Mouse (Mus musculus): ENCODE data around the gene Pemt. TPM values are rescaled to one million over a fixed set of nuclear protein-coding genes. Genes with fewer than 3 reads are reported as not detected.

The Pemt gene
- polyA plus RNA-seq (2014; fragmentation: Nextera tagmentation; extraction: Ambion mirVana), result 11.6 and 16.3 TPM in 2 replicates

GRCm38 (mm10) chr11:60046058-60046735, at the start of gene Pemt:
Pemt (minus strand) TSS chr11:60046489.
- Histone ChIP-seq H3K4me2 (ENCODE audit: low read length) (peak within 1 kb of the TSS; percentile 78), H3K4me3 (ENCODE audit: control insufficient read depth in 1 of 2, insufficient read depth in 1 of 2, low read depth in 1 of 2, low read length in 2 of 2) (peak within 1 kb of the TSS; percentile 60 to 88), H3K36me3 (ENCODE audit: control insufficient read depth, insufficient read depth, low read length) (no peaks in the 10 kb centered on the region), H3K27me3 (ENCODE audit: control insufficient read depth, insufficient read depth, low read length) (no peaks in the 10 kb centered on the region), H3K9me3 (ENCODE audit: control insufficient read depth, low read length) (no peaks in the 10 kb centered on the region), H3K4me1 (ENCODE audit: control insufficient read depth in 2 of 2, insufficient read depth in 2 of 2, low read length in 2 of 2) (peaks cover 2 to 5% of the 10 kb centered on the region in 2 experiments; a peak in 1 of 4 replicates), H3K27ac (replicated peaks in 1 of 2; ENCODE audit: control insufficient read depth in 1 of 2, insufficient read depth in 1 of 2, low read depth in 2 of 2, low read length in 2 of 2) (peak within 1 kb of the TSS; percentile 89 to 96), H3K9ac (ENCODE audit: low read length) (peak within 1 kb of the TSS; percentile 70)
- under 1% methylated on average over 44 of the region's 44 CpGs for WGBS
- ATAC-seq (ENCODE audit: insufficient number of reproducible peaks, insufficient read depth, low FRiP score, low read depth), result peak; percentile 98

GRCm38 (mm10) chr11:60094909-60095810, 48.9 kb upstream of the Pemt start:
- no peak for ATAC-seq (ENCODE audit: insufficient number of reproducible peaks, insufficient read depth, low FRiP score, low read depth)
- H3K36me3 ChIP-seq (ENCODE audit: control insufficient read depth, insufficient read depth, low read length), result no peaks in the 10 kb centered on the region
- H3K4me2 ChIP-seq (ENCODE audit: low read length), result no peak overlapping the region
- H3K27ac ChIP-seq (replicated peaks in 1 of 2; ENCODE audit: control insufficient read depth in 1 of 2, insufficient read depth in 1 of 2, low read depth in 2 of 2, low read length in 2 of 2), result no peak overlapping the region
- peaks cover 38 to 54% of the 10 kb centered on the region in 2 experiments for H3K4me1 ChIP-seq (ENCODE audit: control insufficient read depth in 2 of 2, insufficient read depth in 2 of 2, low read length in 2 of 2)
- no peaks in the 10 kb centered on the region for H3K9me3 ChIP-seq (ENCODE audit: control insufficient read depth, low read length)
- no peak overlapping the region for H3K9ac ChIP-seq (ENCODE audit: low read length)
- no peaks in the 10 kb centered on the region for H3K27me3 ChIP-seq (ENCODE audit: control insufficient read depth, insufficient read depth, low read length)
- WGBS, result 48% methylated on average over 9 of the region's 9 CpGs
- no peak overlapping the region for H3K4me3 ChIP-seq (ENCODE audit: control insufficient read depth in 1 of 2, insufficient read depth in 1 of 2, low read depth in 1 of 2, low read length in 2 of 2)

- Histone ChIP-seq H3K4me1 (ENCODE audit: control insufficient read depth in 2 of 2, insufficient read depth in 2 of 2, low read length in 2 of 2) (peaks cover 33 to 47% of the 10 kb centered on the region in 2 experiments), H3K9ac (ENCODE audit: low read length) (no peak overlapping the region), H3K9me3 (ENCODE audit: control insufficient read depth, low read length) (no peaks in the 10 kb centered on the region), H3K4me2 (ENCODE audit: low read length) (no peak overlapping the region), H3K27ac (replicated peaks in 1 of 2; ENCODE audit: control insufficient read depth in 1 of 2, insufficient read depth in 1 of 2, low read depth in 2 of 2, low read length in 2 of 2) (no peak overlapping the region), H3K36me3 (ENCODE audit: control insufficient read depth, insufficient read depth, low read length) (no peaks in the 10 kb centered on the region), H3K4me3 (ENCODE audit: control insufficient read depth in 1 of 2, insufficient read depth in 1 of 2, low read depth in 1 of 2, low read length in 2 of 2) (no peak overlapping the region), H3K27me3 (ENCODE audit: control insufficient read depth, insufficient read depth, low read length) (no peaks in the 10 kb centered on the region)
- WGBS, result 44% methylated on average over 7 of the region's 7 CpGs
- ATAC-seq (ENCODE audit: insufficient number of reproducible peaks, insufficient read depth, low FRiP score, low read depth), result no peak
These were observed 47.8 kb upstream of the Pemt start for GRCm38 (mm10) chr11:60093984-60094587.

GRCm38 (mm10) chr11:60093227-60093626, 46.9 kb upstream of the Pemt start:
- H3K36me3 ChIP-seq (ENCODE audit: control insufficient read depth, insufficient read depth, low read length), result no peaks in the 10 kb centered on the region
- ATAC-seq (ENCODE audit: insufficient number of reproducible peaks, insufficient read depth, low FRiP score, low read depth), result no peak
- H3K4me2 ChIP-seq (ENCODE audit: low read length), result no peak overlapping the region
- no peak overlapping the region for H3K27ac ChIP-seq (replicated peaks in 1 of 2; ENCODE audit: control insufficient read depth in 1 of 2, insufficient read depth in 1 of 2, low read depth in 2 of 2, low read length in 2 of 2)
- no peak overlapping the region for H3K9ac ChIP-seq (ENCODE audit: low read length)
- no peaks in the 10 kb centered on the region for H3K27me3 ChIP-seq (ENCODE audit: control insufficient read depth, insufficient read depth, low read length)
- H3K4me3 ChIP-seq (ENCODE audit: control insufficient read depth in 1 of 2, insufficient read depth in 1 of 2, low read depth in 1 of 2, low read length in 2 of 2), result no peak overlapping the region
- H3K4me1 ChIP-seq (ENCODE audit: control insufficient read depth in 2 of 2, insufficient read depth in 2 of 2, low read length in 2 of 2), result peaks cover 33 to 47% of the 10 kb centered on the region in 2 experiments
- H3K9me3 ChIP-seq (ENCODE audit: control insufficient read depth, low read length), result no peaks in the 10 kb centered on the region

GRCm38 (mm10) chr11:60091422-60091761, 45.1 kb upstream of the Pemt start:
- no peak overlapping the region for H3K4me2 ChIP-seq (ENCODE audit: low read length)
- no peak overlapping the region for H3K9ac ChIP-seq (ENCODE audit: low read length)
- WGBS, result 77% methylated on average over 7 of the region's 7 CpGs
- peaks cover 33 to 47% of the 10 kb centered on the region in 2 experiments for H3K4me1 ChIP-seq (ENCODE audit: control insufficient read depth in 2 of 2, insufficient read depth in 2 of 2, low read length in 2 of 2)
- no peak overlapping the region for H3K4me3 ChIP-seq (ENCODE audit: control insufficient read depth in 1 of 2, insufficient read depth in 1 of 2, low read depth in 1 of 2, low read length in 2 of 2)
- no peaks in the 10 kb centered on the region for H3K9me3 ChIP-seq (ENCODE audit: control insufficient read depth, low read length)
- H3K36me3 ChIP-seq (ENCODE audit: control insufficient read depth, insufficient read depth, low read length), result no peaks in the 10 kb centered on the region
- no peak overlapping the region for H3K27ac ChIP-seq (replicated peaks in 1 of 2; ENCODE audit: control insufficient read depth in 1 of 2, insufficient read depth in 1 of 2, low read depth in 2 of 2, low read length in 2 of 2)
- no peaks in the 10 kb centered on the region for H3K27me3 ChIP-seq (ENCODE audit: control insufficient read depth, insufficient read depth, low read length)
- no peak for ATAC-seq (ENCODE audit: insufficient number of reproducible peaks, insufficient read depth, low FRiP score, low read depth)

- ATAC-seq (ENCODE audit: insufficient number of reproducible peaks, insufficient read depth, low FRiP score, low read depth), result no peak; the same call in 1 of the 2 replicates
- no peak overlapping the region for H3K27ac ChIP-seq (replicated peaks in 1 of 2; ENCODE audit: control insufficient read depth in 1 of 2, insufficient read depth in 1 of 2, low read depth in 2 of 2, low read length in 2 of 2)
- 54% methylated on average over 5 of the region's 5 CpGs for WGBS
- H3K9me3 ChIP-seq (ENCODE audit: control insufficient read depth, low read length), result peaks cover 2% of the 10 kb centered on the region; the same call in 1 of the 2 replicates
- peaks cover 31 to 43% of the 10 kb centered on the region in 2 experiments for H3K4me1 ChIP-seq (ENCODE audit: control insufficient read depth in 2 of 2, insufficient read depth in 2 of 2, low read length in 2 of 2)
- no peak overlapping the region for H3K9ac ChIP-seq (ENCODE audit: low read length)
- no peaks in the 10 kb centered on the region for H3K27me3 ChIP-seq (ENCODE audit: control insufficient read depth, insufficient read depth, low read length)
- H3K4me3 ChIP-seq (ENCODE audit: control insufficient read depth in 1 of 2, insufficient read depth in 1 of 2, low read depth in 1 of 2, low read length in 2 of 2), result no peak overlapping the region
- no peak overlapping the region for H3K4me2 ChIP-seq (ENCODE audit: low read length)
- H3K36me3 ChIP-seq (ENCODE audit: control insufficient read depth, insufficient read depth, low read length), result no peaks in the 10 kb centered on the region
These were observed 44.6 kb upstream of the Pemt start for GRCm38 (mm10) chr11:60090696-60091421.

- no peak for ATAC-seq (ENCODE audit: insufficient number of reproducible peaks, insufficient read depth, low FRiP score, low read depth)
- Histone ChIP-seq H3K36me3 (ENCODE audit: control insufficient read depth, insufficient read depth, low read length) (no peaks in the 10 kb centered on the region), H3K4me2 (ENCODE audit: low read length) (no peak overlapping the region), H3K4me1 (ENCODE audit: control insufficient read depth in 2 of 2, insufficient read depth in 2 of 2, low read length in 2 of 2) (peaks cover 15 to 27% of the 10 kb centered on the region in 2 experiments), H3K27me3 (ENCODE audit: control insufficient read depth, insufficient read depth, low read length) (no peaks in the 10 kb centered on the region), H3K4me3 (ENCODE audit: control insufficient read depth in 1 of 2, insufficient read depth in 1 of 2, low read depth in 1 of 2, low read length in 2 of 2) (no peak overlapping the region), H3K27ac (replicated peaks in 1 of 2; ENCODE audit: control insufficient read depth in 1 of 2, insufficient read depth in 1 of 2, low read depth in 2 of 2, low read length in 2 of 2) (no peak overlapping the region), H3K9me3 (ENCODE audit: control insufficient read depth, low read length) (peaks cover 2% of the 10 kb centered on the region; the same call in 1 of the 2 replicates), H3K9ac (ENCODE audit: low read length) (no peak overlapping the region)
- WGBS, result 52% methylated on average over 4 of the region's 4 CpGs
These were observed 42.7 kb upstream of the Pemt start for GRCm38 (mm10) chr11:60088947-60089346.

Data from heart, embryonic 14.5 days (tissue).